Mouse (Mus musculus) CD4-positive, CD25-positive, alpha-beta regulatory T cell (primary cell): ENCODE results near the gene Gm21440. TPM values are rescaled to one million over a fixed set of nuclear protein-coding genes. Genes with fewer than 3 reads are reported as not detected.

Experiments
- polyA plus RNA-seq: library from polyadenylated mRNA; unstranded; fragments of 100-300 nt; shearing (Covaris generic); gene quantifications from one replicate; pipeline ENCODE4 v1.2.1, GENCODE M21; 2017

The Gm21440 gene
- polyA plus RNA-seq, result not detected

DNA sequence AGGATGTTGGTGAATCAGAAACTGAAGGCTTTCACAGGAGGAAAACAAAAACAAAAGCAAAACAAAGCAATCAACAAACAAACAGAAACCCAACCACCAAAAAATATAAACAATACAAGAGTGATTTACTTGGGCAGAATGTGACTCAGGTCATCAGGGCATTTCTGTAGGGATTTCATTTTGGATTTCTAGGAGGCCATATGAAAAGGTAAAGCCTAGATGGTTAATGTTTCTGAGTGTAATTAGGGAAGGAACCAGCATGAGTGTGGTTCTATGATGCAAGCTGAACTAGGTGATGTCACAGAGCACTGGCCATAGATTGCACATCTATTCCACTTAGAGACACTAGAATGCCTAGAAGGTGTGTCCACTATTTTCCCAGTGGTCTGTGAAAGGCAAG, at the start of gene Gm21440, which contains the start of gene Gm21454:
Gm21440 (plus strand) TSS at position 301 of the 400 bp plus-strand sequence.
Gm21454 (plus strand) TSS at position 352 of the 400 bp plus-strand sequence.

DNA sequence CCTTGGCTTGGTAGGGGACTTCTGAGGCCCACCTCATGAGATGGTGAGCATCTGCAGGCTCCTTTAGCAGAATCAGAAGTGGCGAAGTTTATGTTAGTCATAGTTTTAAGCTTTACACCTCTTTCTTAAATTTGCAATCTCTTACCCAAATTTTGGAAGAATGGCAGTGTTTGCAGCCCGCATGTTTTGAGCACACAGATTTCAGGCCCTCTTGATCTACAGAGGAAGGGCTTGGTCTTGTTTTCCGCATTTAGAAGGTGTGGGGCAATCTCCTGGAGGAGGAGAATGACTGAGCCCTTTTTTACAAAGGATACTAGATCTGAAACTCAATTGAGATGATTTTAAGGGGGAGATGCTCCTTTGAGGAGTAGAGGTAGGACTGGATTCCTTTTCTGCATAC, 28.4 kb upstream of the Gm21440 start, which contains the start of gene Gm21828:
Gm21828 (minus strand) TSS at position 101 of the 400 bp plus-strand sequence.

Other genes with a start within 250 kb of the Gm21440 start
- gene Gm20807, start 209.5 kb upstream of the Gm21440 start, polyA plus RNA-seq, result not detected
- gene Gm21891, start 118.9 kb upstream of the Gm21440 start, polyA plus RNA-seq, result not detected
- not detected for gene Gm21425, start 90.4 kb upstream of the Gm21440 start, polyA plus RNA-seq
- gene Gm21828, start 28.5 kb upstream of the Gm21440 start, polyA plus RNA-seq, result not detected
- not detected for gene Gm21454, start 51 bp downstream of the Gm21440 start, polyA plus RNA-seq
- gene Gm21725, start 96.7 kb downstream of the Gm21440 start, polyA plus RNA-seq, result not detected
- not detected for gene Gm21866, start 213.2 kb downstream of the Gm21440 start, polyA plus RNA-seq
- not detected for gene Gm20773, start 241.6 kb downstream of the Gm21440 start, polyA plus RNA-seq